Mouse (Mus musculus): Measurements from ENCODE around the gene Plekha5.
"Not testable (repeated sequence)": the region's sequence is repeated elsewhere in the genome, so short reads cannot be mapped to it uniquely, and the experiment has no call there.

- not testable (repeated sequence) for TF ChIP-seq EP300, CTCF (IDR thresholded peaks at IDR 0.05; ENCODE audit: low read depth)
Measured at GRCm38 (mm10) chr6:140595551-140595950, 171.7 kb downstream of the Plekha5 start.

Data from liver, postnatal 0 days (tissue).